Mouse (Mus musculus) midbrain, embryonic 14.5 days (tissue): ENCODE results near the gene Ifit3. TPM values are rescaled to one million over a fixed set of nuclear protein-coding genes. Genes with fewer than 3 reads are reported as not detected.
"Not testable (repeated sequence)": the region's sequence is repeated elsewhere in the genome, so short reads cannot be mapped to it uniquely, and the experiment has no call there.

ENCODE experiments used
- ATAC-seq: fragments of 200-750 bp; cut with Nextera tagmentation; 2 replicates; pipeline ENCODE4 v1.8.0; 2017; ENCODE audit warnings: moderate number of reproducible peaks, moderate library complexity; ENCODE audit not compliant: low FRiP score, low TSS enrichment
- DNase-seq: peaks from one replicate; pipeline ENCODE4 v3.0.0-alpha.2; 2015
- H3K27ac ChIP-seq: fragments of 300-500 bp; sonication (generic); replicated peaks from 2 replicates; pipeline ENCODE4 v1.5.1; 2014; ENCODE audit warnings: mild to moderate bottlenecking, low read depth, low read length, moderate library complexity
- H3K27me3 ChIP-seq: fragments of 300-500 bp; sonication (generic); 2 replicates; pipeline ENCODE4 v1.6.1; 2014; ENCODE audit warnings: low read length, control low read depth, mixed read lengths; ENCODE audit not compliant: control insufficient read depth, insufficient read depth
- H3K36me3 ChIP-seq: fragments of 300-500 bp; sonication (generic); 2 replicates; pipeline ENCODE4 v1.6.1; 2014; ENCODE audit warnings: low read length, control low read depth; ENCODE audit not compliant: control insufficient read depth, insufficient read depth
- H3K4me1 ChIP-seq: fragments of 300-500 bp; sonication (generic); 2 replicates; pipeline ENCODE4 v1.6.1; 2014; ENCODE audit warnings: mild to moderate bottlenecking, antibody characterized with exemption, low read length, control low read depth; ENCODE audit not compliant: control insufficient read depth, insufficient read depth
- H3K4me2 ChIP-seq: fragments of 300-500 bp; sonication (generic); 2 replicates; pipeline ENCODE4 v1.6.1; 2014; ENCODE audit warnings: mild to moderate bottlenecking, low read length, moderate library complexity
- H3K4me3 ChIP-seq: fragments of 300-500 bp; sonication (generic); replicated peaks from 2 replicates; pipeline ENCODE4 v1.5.1; 2014; ENCODE audit warnings: low read depth, low read length
- H3K9ac ChIP-seq: fragments of 300-500 bp; sonication (generic); replicated peaks from 2 replicates; pipeline ENCODE4 v1.6.1; 2014; ENCODE audit warnings: mild to moderate bottlenecking, low read length, moderate library complexity
- H3K9me3 ChIP-seq: fragments of 300-500 bp; sonication (generic); 2 replicates; pipeline ENCODE4 v1.6.1; 2016; ENCODE audit warnings: low read length, control low read depth, mixed read lengths; ENCODE audit not compliant: control insufficient read depth
- WGBS: fragments of 180-500 bp; shearing (Covaris S2); extraction: QIAGEN DNeasy Blood & Tissue Kit; methylation state at CpG from one replicate; pipeline ENCODE4 v1.1.7; 2014; 5-methylcytosine and 5-hydroxymethylcytosine counted together
- polyA plus RNA-seq: library from polyadenylated mRNA; unstranded; fragments of >200 nt; fragmentation: Nextera tagmentation; extraction: Ambion mirVana; gene quantifications from 2 replicates; pipeline ENCODE4 v1.2.1, GENCODE M21; 2014

Gene Ifit3
- polyA plus RNA-seq, 1 experiment from 2014 or later: 8.8 TPM

GRCm38 (mm10) chr19:34599250-34599649 lies 15.9 kb downstream of the Ifit3 start:
- not testable (repeated sequence) for H3K36me3 ChIP-seq, H3K4me3 ChIP-seq, H3K27ac ChIP-seq, H3K4me2 ChIP-seq, H3K9ac ChIP-seq, H3K9me3 ChIP-seq, DNase-seq, H3K4me1 ChIP-seq, ATAC-seq, H3K27me3 ChIP-seq

- H3K27ac ChIP-seq, H3K27me3 ChIP-seq, H3K9ac ChIP-seq, DNase-seq, H3K9me3 ChIP-seq, H3K4me2 ChIP-seq, H3K36me3 ChIP-seq, H3K4me3 ChIP-seq, H3K4me1 ChIP-seq: not testable (repeated sequence)
- peak; percentile 21; the same call in 1 of the 2 replicates for ATAC-seq
- WGBS: 50% methylated on average over 1 of the region's 1 CpGs
These were observed 18.6 kb downstream of the Ifit3 start, which contains the start of gene Ifit1bl1 for GRCm38 (mm10) chr19:34601888-34602287. Gene Ifit1bl1 (minus strand): TSS chr19:34601956.

- WGBS: 94% methylated on average over 3 of the region's 3 CpGs
- no peak overlapping the region for H3K4me3 ChIP-seq
- no peak overlapping the region for H3K27ac ChIP-seq
- H3K9ac ChIP-seq: no peak overlapping the region
- H3K9me3 ChIP-seq: no peaks in the 10 kb centered on the region
- H3K36me3 ChIP-seq: no peaks in the 10 kb centered on the region
- H3K4me1 ChIP-seq: no peaks in the 10 kb centered on the region
- no peak overlapping the region for H3K4me2 ChIP-seq
- DNase-seq: no peak
- H3K27me3 ChIP-seq: no peaks in the 10 kb centered on the region
- no peak for ATAC-seq
These were observed 22.1 kb downstream of the Ifit3 start for GRCm38 (mm10) chr19:34605472-34605871.

GRCm38 (mm10) chr19:34607237-34608051 lies 24.1 kb downstream of the Ifit3 start, which contains the start of gene Ifit3b:
Gene Ifit3b (plus strand): TSS chr19:34607970.
- not testable (repeated sequence) for H3K4me3 ChIP-seq, H3K4me2 ChIP-seq, H3K4me1 ChIP-seq, H3K27me3 ChIP-seq, H3K36me3 ChIP-seq, H3K9me3 ChIP-seq, H3K27ac ChIP-seq, H3K9ac ChIP-seq
- ATAC-seq (peak; percentile 21; the same call in 1 of the 2 replicates), DNase-seq (peak; percentile 34)
- WGBS: 67% methylated on average over 4 of the region's 4 CpGs

- not testable (repeated sequence) for H3K4me2 ChIP-seq, H3K27me3 ChIP-seq, DNase-seq, H3K4me1 ChIP-seq, ATAC-seq, H3K27ac ChIP-seq, H3K9ac ChIP-seq, H3K4me3 ChIP-seq, H3K9me3 ChIP-seq, H3K36me3 ChIP-seq
- WGBS: 81% methylated on average over 3 of the region's 3 CpGs
These were observed 26.8 kb downstream of the Ifit3 start for GRCm38 (mm10) chr19:34610118-34610517.

- not testable (repeated sequence) for ATAC-seq, H3K27ac ChIP-seq, H3K4me1 ChIP-seq, H3K9me3 ChIP-seq, DNase-seq, H3K27me3 ChIP-seq, H3K4me3 ChIP-seq, H3K36me3 ChIP-seq, H3K9ac ChIP-seq, H3K4me2 ChIP-seq
- 88% methylated on average over 5 of the region's 11 CpGs for WGBS
These were observed 29.1 kb downstream of the Ifit3 start for GRCm38 (mm10) chr19:34612243-34613001.

- DNase-seq (no peak), ATAC-seq (no peak)
- no peak overlapping the region for H3K4me2 ChIP-seq
- no peaks in the 10 kb centered on the region for H3K9me3 ChIP-seq
- no peak overlapping the region for H3K4me3 ChIP-seq
- H3K27me3 ChIP-seq: no peaks in the 10 kb centered on the region
- WGBS: 92% methylated on average over 5 of the region's 5 CpGs
- H3K9ac ChIP-seq: no peak overlapping the region
- no peak overlapping the region for H3K27ac ChIP-seq
- no peaks in the 10 kb centered on the region for H3K4me1 ChIP-seq
- H3K36me3 ChIP-seq: no peaks in the 10 kb centered on the region
These were observed 37.5 kb downstream of the Ifit3 start for GRCm38 (mm10) chr19:34620871-34621270.

GRCm38 (mm10) chr19:34623781-34624180 lies 40.5 kb downstream of the Ifit3 start:
- H3K4me2 ChIP-seq: no peak overlapping the region
- H3K4me3 ChIP-seq: no peak overlapping the region
- H3K9me3 ChIP-seq: no peaks in the 10 kb centered on the region
- H3K27ac ChIP-seq: no peak overlapping the region
- no peaks in the 10 kb centered on the region for H3K27me3 ChIP-seq
- WGBS: 92% methylated on average over 6 of the region's 6 CpGs
- no peak overlapping the region for H3K9ac ChIP-seq
- H3K36me3 ChIP-seq: no peaks in the 10 kb centered on the region
- DNase-seq (no peak), ATAC-seq (no peak)
- H3K4me1 ChIP-seq: no peaks in the 10 kb centered on the region
